Mouse (Mus musculus) liver, embryonic 14.5 days (tissue): ENCODE measurements at regions not wholly inside any gene's neighbourhood (a gene's known extent, or its start where the extent isn't known, plus 50 kb on each side); places are given as distances from the start of the nearest gene placed in this dataset.

Experiments
- CTCF ChIP-seq: IDR thresholded peaks from 2 replicates; pipeline ENCODE4 v1.5.1; 2016; ENCODE audit warnings: antibody characterized with exemption, low read depth, control low read depth
- EP300 ChIP-seq: IDR thresholded peaks from 2 replicates; pipeline ENCODE4 v1.6.1; 2016; ENCODE audit warnings: antibody characterized with exemption, low read depth

GRCm38 (mm10) chr8:127859036-127859435 is 499.4 kb upstream of the Nrp1 start:
- TF ChIP-seq CTCF, result no peak
- no peak for TF ChIP-seq EP300
